Mouse (Mus musculus) granulocyte monocyte progenitor cell, adult 5-6 weeks (primary cell): ENCODE results near the gene Gpn2. TPM values are rescaled to one million over a fixed set of nuclear protein-coding genes. Genes with fewer than 3 reads are reported as not detected.

Experiments used
- ATAC-seq: replicated peaks from 2 replicates; pipeline ENCODE4 v1.8.0; 2016; ENCODE audit warnings: mild to moderate bottlenecking, moderate TSS enrichment, inconsistent platforms; ENCODE audit not compliant: poor library complexity, severe bottlenecking
- total RNA-seq, 2 experiments: library from RNA; stranded (forward) in 1 of 2; stranded (reverse) in 1 of 2; fragments of 200-712, 200-1000 nt in 1 of 2; fragments of >200 nt in 1 of 2; fragmentation: Nextera tagmentation in 1 of 2; gene quantifications; 2 replicates each; pipeline ENCODE4 v1.2.3; 2014 to 2017

Gene Gpn2
- total RNA-seq (2014; fragmentation: Nextera tagmentation) (11.5 and 16.2 TPM in 2 replicates), total RNA-seq (2017) (21.3 and 27.2 TPM in 2 replicates)

GRCm38 (mm10) chr4:133584059-133584951, at the start of gene Gpn2:
Gpn2 (plus strand) TSS chr4:133584362.
- ATAC-seq: peak; percentile 80

DNA sequence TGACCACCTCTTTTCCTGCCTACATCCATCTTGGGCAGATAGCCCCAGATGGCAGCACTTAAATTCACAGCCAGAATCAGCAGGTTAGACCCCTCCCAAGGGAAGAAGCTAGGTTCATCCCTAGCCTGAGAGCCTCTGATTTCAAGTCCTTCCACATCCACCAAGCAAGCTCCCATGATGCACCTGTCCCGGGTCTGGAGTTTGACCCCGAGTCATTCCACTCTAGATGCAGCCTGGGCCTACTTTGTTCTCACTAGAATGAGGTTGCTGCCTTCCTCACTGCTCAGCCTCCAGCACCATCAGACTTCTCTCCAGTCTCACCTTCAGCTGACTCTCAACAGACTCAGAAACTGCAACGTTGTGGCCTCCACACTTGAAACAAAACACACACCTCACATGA, 48.1 kb upstream of the Gpn2 start:
- ATAC-seq: no peak

DNA sequence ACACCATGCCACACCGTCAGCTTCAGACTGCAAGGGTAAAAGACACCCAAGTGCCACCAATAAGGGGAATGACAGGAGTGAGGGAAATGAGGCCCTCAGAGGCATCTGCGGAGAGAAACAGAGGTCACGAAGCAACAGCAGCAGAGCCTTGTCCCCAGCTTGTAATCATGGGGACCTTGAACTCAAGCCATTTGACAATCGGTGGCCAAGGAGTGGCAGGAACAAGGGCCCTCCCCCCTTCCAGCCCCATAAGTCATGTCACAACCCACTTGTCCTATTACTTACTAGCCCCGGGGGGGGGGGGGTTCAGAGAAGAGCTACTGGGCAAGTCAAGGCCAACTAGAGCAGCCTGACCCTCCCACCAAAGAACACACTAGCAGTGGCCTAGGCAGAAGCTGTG, 47.5 kb upstream of the Gpn2 start:
- no peak for ATAC-seq

DNA sequence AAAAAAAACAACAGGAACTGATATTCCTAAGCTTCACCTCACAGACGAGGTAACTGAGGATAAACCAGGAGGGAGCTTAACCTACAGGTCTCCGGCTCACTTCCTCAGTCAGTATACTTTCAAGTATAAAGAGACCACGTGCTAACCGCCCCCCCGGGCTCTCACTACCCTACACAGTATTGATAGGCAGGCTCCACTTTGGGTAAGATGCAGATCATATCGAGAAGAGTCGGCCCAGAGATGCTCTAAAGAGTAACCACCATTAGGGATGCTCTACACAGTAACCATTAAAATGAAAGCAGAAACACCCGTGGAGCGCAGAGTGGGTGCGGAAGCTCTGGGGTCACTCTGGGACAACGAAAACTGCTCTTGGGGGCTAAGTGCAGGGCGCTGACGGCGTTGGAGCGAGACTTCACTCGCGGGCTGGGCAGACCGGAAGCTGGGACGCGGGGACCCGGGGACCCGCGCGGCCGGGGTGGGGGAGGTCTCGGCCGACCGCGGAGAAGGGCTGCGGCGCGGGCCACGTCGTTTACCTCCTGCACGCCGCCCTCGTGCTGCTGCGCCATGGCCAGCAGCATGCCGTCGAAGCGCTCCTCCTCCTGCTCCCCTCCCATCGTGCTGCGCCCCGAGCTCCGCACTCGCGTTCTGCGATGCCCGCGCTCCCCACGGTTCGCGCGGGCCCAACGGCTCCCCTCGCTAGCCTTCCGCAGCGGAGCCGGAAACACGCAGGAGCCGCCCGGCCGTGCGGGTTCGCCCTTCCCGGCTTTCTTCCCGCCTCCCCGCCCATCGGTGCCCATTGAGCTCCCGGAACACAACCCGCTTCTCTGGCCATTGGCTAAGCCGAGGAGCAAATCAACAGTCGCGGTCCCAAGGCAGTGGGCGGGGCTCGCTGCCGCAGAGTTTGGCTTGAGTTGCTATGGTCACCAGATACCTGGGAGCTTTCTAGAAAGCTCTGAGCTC, 38.6 kb upstream of the Gpn2 start, which contains the start of gene Nudc:
TSS of gene Nudc (minus strand) at position 725 of the 960 bp plus-strand sequence.
- ATAC-seq: peak; percentile 99

DNA sequence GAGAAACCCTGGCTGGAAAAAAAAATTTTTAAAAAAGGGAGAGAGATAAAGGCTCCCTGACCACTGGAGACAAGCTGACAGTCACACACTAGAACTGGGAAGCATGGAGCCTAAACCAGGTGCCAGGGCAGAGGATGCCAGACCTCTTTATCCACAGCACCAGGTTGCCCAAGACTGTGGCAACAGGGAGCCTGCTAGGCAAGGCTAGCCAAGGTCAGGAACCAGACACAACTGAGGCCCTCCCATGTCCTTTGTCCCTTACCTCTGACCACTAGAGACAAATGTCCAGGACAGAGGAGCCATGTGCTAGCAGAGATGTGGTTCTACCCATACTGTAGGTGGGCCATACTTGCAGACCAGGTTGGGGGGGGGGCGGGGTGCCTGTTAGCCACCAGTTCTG, 32.1 kb upstream of the Gpn2 start:
- no peak for ATAC-seq

DNA sequence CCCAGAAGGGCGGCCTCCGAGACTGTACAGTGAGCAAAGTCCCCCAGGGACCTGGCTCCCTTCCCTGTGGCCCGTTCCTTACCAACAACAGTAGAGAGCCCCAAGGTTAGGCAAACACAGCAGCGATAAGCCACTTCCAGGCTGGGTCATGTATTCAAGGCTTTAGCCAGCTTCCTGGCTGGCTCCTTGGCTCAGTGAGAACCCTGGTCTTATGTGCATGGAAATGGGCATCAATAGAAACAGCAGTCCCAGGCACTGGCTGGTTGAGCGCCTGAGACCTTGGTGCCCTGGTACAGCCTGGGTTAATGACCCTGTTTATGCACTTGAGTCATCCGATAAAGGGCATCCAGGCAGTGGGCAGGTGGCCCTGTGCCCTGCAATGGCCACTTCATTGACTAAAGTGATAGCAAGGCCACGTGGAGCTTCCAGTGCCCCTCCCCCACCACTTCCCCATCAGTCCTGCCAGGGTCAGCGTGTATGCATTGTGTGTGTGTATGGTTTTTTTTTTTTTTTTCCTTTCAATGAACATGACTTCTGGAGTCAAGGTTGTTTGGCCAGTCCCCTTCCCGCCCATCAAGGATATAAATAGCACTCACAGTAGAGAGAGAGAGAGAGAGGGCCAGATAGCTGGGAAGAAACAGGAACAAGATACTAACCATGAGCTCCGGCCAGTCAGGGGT, 31.3 kb upstream of the Gpn2 start, which contains the start of gene Nr0b2:
TSS of gene Nr0b2 (plus strand) at position 609 of the 680 bp plus-strand sequence.
- ATAC-seq: peak; percentile 93

- peak; percentile 36; the same call in 1 of the 2 replicates for ATAC-seq
These were observed 30.5 kb upstream of the Gpn2 start for GRCm38 (mm10) chr4:133553448-133554330.

DNA sequence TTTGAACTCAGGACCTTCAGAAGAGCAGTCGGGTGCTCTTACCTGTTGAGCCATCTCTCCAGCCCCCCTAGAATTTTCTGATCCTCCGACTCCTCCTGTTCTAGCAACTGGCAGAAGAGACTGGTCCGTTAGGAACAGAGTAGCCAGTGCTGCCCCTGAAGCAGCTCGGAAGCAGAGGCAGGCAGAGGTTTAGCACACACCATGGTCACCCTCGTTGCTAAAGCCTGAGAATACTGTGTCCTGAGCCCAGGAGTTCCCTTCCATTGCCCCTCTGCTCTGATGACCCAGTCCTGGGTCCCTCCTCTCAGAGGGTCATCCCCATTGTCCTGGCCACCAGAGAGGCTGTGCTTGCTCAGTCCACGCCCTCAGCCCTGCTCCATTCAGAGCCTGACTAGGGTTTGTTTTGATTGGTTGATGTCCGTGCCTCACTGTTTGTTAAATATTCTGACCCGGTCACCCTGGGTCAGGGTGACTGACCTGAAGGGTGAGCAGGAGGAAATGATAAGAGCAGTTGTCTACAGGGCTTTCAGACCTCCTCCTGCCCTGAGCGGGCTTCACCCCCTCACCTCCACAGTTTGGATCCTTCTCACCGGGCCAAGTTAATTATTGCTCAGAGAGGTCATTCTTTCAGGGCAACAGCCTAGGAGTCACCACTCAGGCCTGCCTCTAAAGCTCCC, 27.0 kb upstream of the Gpn2 start:
- no peak for ATAC-seq

- ATAC-seq: no peak
These were observed 24.3 kb upstream of the Gpn2 start for GRCm38 (mm10) chr4:133559846-133560245.

- no peak for ATAC-seq
These were observed 22.5 kb upstream of the Gpn2 start for GRCm38 (mm10) chr4:133561622-133562021.

DNA sequence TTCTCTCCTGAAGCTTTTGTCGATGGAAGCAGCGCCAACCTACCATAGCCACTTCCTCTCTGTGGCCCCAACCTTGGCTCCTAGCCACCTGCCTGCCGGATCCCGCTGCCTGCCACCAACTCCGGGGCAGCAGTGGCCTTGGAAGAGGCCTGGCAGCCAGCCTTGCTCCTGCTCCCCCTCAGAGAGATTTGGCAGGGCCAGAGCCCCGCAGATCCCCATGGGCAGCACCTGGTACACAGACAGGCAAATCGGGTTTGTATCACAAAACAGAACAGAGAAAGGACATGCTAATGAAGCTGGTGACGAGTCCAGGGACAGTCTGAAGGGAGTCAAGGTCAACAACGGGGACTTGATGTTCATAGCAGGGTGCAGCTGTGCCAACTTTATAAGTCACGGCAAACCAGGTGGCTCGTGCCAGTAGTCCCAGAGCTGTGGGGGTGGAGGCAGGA, 21.0 kb upstream of the Gpn2 start:
- peak; percentile 87 for ATAC-seq

DNA sequence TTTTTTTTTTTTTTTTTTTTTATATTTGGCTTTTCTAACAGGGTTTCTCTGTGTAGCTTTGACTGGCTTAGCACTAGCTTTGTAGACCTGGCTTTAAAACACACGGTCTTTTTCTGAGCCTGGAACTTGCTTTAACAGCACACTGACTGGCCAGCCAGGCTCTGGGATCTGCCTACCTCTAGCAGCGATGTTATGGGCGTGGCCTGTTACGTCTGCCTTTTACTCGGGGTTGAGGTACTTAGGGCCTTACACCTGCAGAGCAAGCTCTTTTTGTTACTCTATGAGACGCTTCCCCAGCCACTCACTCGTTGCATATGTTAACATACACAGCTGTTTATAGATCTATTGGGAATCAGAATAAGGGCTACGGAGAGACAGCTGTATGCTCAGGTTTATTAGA, 16.9 kb upstream of the Gpn2 start:
- ATAC-seq: no peak

GRCm38 (mm10) chr4:133569291-133570065, 14.7 kb upstream of the Gpn2 start:
- no peak for ATAC-seq

DNA sequence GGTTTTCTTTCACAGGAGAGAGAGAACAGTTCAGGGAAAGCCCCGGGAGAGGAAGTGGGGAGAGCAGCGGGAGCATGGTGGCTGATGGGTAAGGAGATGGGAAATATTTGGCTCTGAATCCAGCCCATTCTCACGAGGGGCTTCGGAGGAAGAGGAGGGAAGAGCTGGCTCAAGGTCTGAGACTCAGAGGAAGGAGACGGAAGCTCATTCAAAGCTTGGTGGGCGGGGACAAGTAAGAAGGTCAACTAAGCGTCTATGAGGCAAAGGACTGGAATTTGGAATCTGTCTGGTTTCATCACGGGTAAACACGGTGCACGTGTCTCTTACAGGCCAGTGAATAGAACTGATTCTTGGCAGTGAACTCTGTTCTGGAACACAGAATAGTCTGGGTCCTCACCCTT, 14.1 kb upstream of the Gpn2 start:
- ATAC-seq: no peak

DNA sequence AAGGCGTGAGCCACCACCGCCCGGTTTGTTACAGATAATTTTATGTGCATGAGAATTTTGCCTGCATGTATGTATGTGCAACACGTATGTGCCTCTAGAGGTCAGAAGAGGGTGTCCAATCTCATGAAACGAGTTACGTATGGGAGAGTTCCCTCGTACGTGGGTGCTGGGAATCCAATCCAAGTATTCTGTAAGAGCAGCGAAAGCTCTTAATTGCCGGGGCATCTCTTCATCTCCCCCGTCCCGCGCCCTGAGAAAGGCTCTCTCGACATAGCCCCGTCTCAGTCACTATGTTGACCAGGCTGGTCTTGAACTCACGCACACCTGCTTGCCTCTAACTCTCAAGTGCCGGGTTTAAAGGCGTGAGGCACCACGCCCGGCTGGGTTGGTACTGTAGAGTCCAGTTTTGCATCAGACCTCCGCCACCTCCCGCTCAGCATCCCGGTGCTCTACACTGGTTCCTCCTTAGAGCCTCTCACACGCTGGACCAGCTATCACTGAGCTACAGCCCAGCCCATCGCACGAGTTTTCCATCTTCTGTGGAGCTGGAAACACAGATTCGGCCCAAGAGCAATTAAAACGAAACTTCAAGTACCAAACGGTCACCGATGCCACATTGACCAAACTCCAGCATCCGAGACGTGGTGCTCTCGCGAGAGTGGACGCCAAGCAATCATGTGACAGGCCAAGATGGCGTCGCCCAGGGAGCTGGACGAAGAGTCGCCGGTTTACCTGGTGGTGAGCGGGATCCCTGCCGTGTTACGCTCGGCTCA, 9.9 kb upstream of the Gpn2 start, which contains the start of gene Gpatch3:
TSS of gene Gpatch3 (plus strand) at position 676 of the 773 bp plus-strand sequence.
- peak; percentile 96 for ATAC-seq

DNA sequence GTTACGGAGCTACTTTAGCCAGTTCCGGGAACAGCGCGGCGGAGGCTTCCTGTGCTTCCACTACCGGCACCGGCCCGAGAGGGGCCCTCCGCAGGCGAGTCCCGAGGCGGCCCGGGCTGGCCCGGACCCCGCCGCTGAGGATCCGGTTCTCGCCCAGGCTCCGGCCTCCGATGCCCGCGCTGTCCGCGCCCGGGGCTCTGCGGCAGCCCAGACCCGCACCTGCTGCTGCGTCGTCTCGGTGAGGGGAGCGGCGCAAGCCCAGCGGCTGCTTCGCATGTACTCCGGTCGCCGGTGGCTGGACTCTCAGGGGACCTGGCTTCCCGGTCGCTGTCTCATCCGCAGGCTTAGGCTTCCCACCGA, 9.3 kb upstream of the Gpn2 start:
- ATAC-seq: no peak

DNA sequence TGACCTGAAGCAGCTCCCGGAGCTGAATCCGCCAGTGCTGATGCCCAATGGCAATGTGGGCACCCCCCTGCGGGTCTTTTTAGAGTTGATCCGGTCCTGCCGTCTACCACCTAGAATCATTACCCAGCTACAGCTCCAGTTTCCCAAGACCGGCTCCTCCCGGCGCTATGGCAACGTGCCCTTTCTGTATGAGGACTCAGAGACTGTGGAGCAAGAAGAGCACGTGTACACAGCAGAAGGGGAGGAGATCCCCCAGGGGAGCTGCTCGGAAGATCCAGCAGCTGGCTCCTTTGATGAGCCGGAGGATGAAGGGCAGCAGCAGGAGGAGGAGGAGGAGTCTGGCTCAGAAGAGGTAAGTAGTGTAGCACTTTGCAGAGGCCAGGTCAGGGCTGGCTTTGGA, 6.2 kb upstream of the Gpn2 start:
- no peak for ATAC-seq
